18 mouse cellular contexts compared by ENCODE assay signal in genomic region chr5:43185478-43185877, GRCm38 (mm10). TPM values are rescaled to one million over a fixed set of nuclear protein-coding genes. Genes with fewer than 3 reads are reported as not detected.
DNase-seq lines count a peak whose midpoint lies in the region; ATAC-seq lines count a peak whose summit lies in the region.
"Had no signal": no experiment of that assay in that cellular context is flagged by ENCODE, and none has a peak within 500 bp of the region (broad histone marks: within the 10 kb centered on the region; RNA-seq: fewer than 3 reads in every experiment).

No protein-coding gene starts in this region.

- intact Hi-C loops in gastrocnemius, postnatal 36 days (cut with DNase I) = no loop called here

- ATAC-seq in megakaryocyte, adult 5-6 weeks (ENCODE audit: poor library complexity, severe bottlenecking) = peak; percentile 83
- ATAC-seq: forebrain, embryonic 14.5 days; Patski had no signal

- DNase-seq in kidney, adult 9 months = peak; percentile 4
- DNase-seq in kidney, postnatal 36 days = no peak
- DNase-seq in lung, postnatal 36 days = peak; percentile 5
- DNase-seq in lung, postnatal 25 days (ENCODE audit: low spot score) = no peak
- DNase-seq in adrenal gland, postnatal 4 days (ENCODE audit: low spot score in 2 of 2) = no peak
- DNase-seq in right cerebral cortex, postnatal 25 days = no peak
- no peak for DNase-seq in gastrocnemius, postnatal 36 days
- DNase-seq: adrenal gland, adult 2 months; adrenal gland, postnatal 25 days; cerebellum, adult 11 months; cerebellum, adult 8-10 months; cerebellum, postnatal 14 days; gastrocnemius, adult 2 months; gastrocnemius, postnatal 25 days; heart, adult 2 months had no signal

RNA-seq across cellular contexts. Expression of gene Cpeb2, which starts 47.5 kb away (rescaled TPM):
- 18.0 and 20.5 TPM in 2 replicates for total RNA-seq in megakaryocyte, adult 5-6 weeks (2015)
- total RNA-seq in megakaryocyte, adult 5-6 weeks (2017) = 6.4 and 9.6 TPM in 2 replicates
- total RNA-seq in adrenal gland, postnatal 4 days (2021) = 10 to 100 TPM; 19.7 to 20.4 TPM
- total RNA-seq in gastrocnemius, postnatal 36 days (2021) = 10 to 100 TPM in 1 of 2 experiments, 1 to 10 TPM in 1; 9.6 to 12.0 TPM

Comparison
In these comparisons a context has a peak if more than half of its experiments do, and no peak if none do; other contexts are left out.
1. DNase-seq: peak in kidney, adult 9 months (single experiment) and lung, postnatal 36 days (single experiment); none in kidney, postnatal 36 days (0 of 2), lung, postnatal 25 days (single experiment), adrenal gland, postnatal 4 days (0 of 2), right cerebral cortex, postnatal 25 days (single experiment) and gastrocnemius, postnatal 36 days (0 of 2).